Mouse (Mus musculus): ENCODE measurements around the gene S1pr1. TPM values are rescaled to one million over a fixed set of nuclear protein-coding genes. Genes with fewer than 3 reads are reported as not detected.

Gene S1pr1
- polyA plus RNA-seq, 1 experiment from 2014 or later: 41.0 TPM

GRCm38 (mm10) chr3:115689352-115689751, 25.5 kb downstream of the S1pr1 start:
- H3K4me3 ChIP-seq (ENCODE audit: low read length): no peak overlapping the region
- peak overlapping the region; percentile 50; the same call in 1 of the 2 replicates for H3K27ac ChIP-seq (ENCODE audit: low read length)
- no peaks in the 10 kb centered on the region for H3K36me3 ChIP-seq (ENCODE audit: control insufficient read depth, insufficient read depth, low read length)
- ATAC-seq (ENCODE audit: low read depth): 0 out of 2 replicates have a peak, but pooled peaks have one; percentile 41
- no peak overlapping the region for H3K9ac ChIP-seq (ENCODE audit: low read length)
- H3K27me3 ChIP-seq (ENCODE audit: control insufficient read depth, insufficient read depth, low read depth, low read length): no peaks in the 10 kb centered on the region
- WGBS: 33% methylated on average over 8 of the region's 8 CpGs
- H3K4me2 ChIP-seq (ENCODE audit: low read depth, low read length): no peak overlapping the region
- no peaks in the 10 kb centered on the region for H3K9me3 ChIP-seq (ENCODE audit: control insufficient read depth, low read length)
- no peaks in the 10 kb centered on the region for H3K4me1 ChIP-seq (replicated peaks; ENCODE audit: control insufficient read depth, insufficient read depth, low read length)

- no peaks in the 10 kb centered on the region for H3K36me3 ChIP-seq (ENCODE audit: control insufficient read depth, insufficient read depth, low read length)
- no peaks in the 10 kb centered on the region for H3K27me3 ChIP-seq (ENCODE audit: control insufficient read depth, insufficient read depth, low read depth, low read length)
- H3K4me2 ChIP-seq (ENCODE audit: low read depth, low read length): no peak overlapping the region
- no peaks in the 10 kb centered on the region for H3K9me3 ChIP-seq (ENCODE audit: control insufficient read depth, low read length)
- H3K9ac ChIP-seq (ENCODE audit: low read length): no peak overlapping the region
- 86% methylated on average over 2 of the region's 2 CpGs for WGBS
- no peak for ATAC-seq (ENCODE audit: low read depth)
- no peaks in the 10 kb centered on the region for H3K4me1 ChIP-seq (replicated peaks; ENCODE audit: control insufficient read depth, insufficient read depth, low read length)
- no peak overlapping the region for H3K4me3 ChIP-seq (ENCODE audit: low read length)
- H3K27ac ChIP-seq (ENCODE audit: low read length): no peak overlapping the region
Measured at GRCm38 (mm10) chr3:115687821-115688220, 27.1 kb downstream of the S1pr1 start.

- Histone ChIP-seq H3K4me3 (ENCODE audit: low read length) (no peak overlapping the region), H3K4me1 (replicated peaks; ENCODE audit: control insufficient read depth, insufficient read depth, low read length) (no peaks in the 10 kb centered on the region), H3K4me2 (ENCODE audit: low read depth, low read length) (no peak overlapping the region), H3K27me3 (ENCODE audit: control insufficient read depth, insufficient read depth, low read depth, low read length) (no peaks in the 10 kb centered on the region), H3K9ac (ENCODE audit: low read length) (no peak overlapping the region), H3K27ac (ENCODE audit: low read length) (peak overlapping the region; percentile 61), H3K9me3 (ENCODE audit: control insufficient read depth, low read length) (no peaks in the 10 kb centered on the region), H3K36me3 (ENCODE audit: control insufficient read depth, insufficient read depth, low read length) (no peaks in the 10 kb centered on the region)
- ATAC-seq (ENCODE audit: low read depth): peak; percentile 43; the same call in 1 of the 2 replicates
- WGBS: 57% methylated on average over 14 of the region's 14 CpGs
Measured at GRCm38 (mm10) chr3:115682328-115683088, 32.4 kb downstream of the S1pr1 start.

GRCm38 (mm10) chr3:115681184-115681583, 33.7 kb downstream of the S1pr1 start:
- no peak for ATAC-seq (ENCODE audit: low read depth)
- Histone ChIP-seq H3K4me3 (ENCODE audit: low read length) (no peak overlapping the region), H3K4me1 (replicated peaks; ENCODE audit: control insufficient read depth, insufficient read depth, low read length) (no peaks in the 10 kb centered on the region), H3K27me3 (ENCODE audit: control insufficient read depth, insufficient read depth, low read depth, low read length) (no peaks in the 10 kb centered on the region), H3K9ac (ENCODE audit: low read length) (no peak overlapping the region), H3K9me3 (ENCODE audit: control insufficient read depth, low read length) (no peaks in the 10 kb centered on the region), H3K27ac (ENCODE audit: low read length) (no peak overlapping the region), H3K36me3 (ENCODE audit: control insufficient read depth, insufficient read depth, low read length) (no peaks in the 10 kb centered on the region), H3K4me2 (ENCODE audit: low read depth, low read length) (no peak overlapping the region)
- WGBS: 82% methylated on average over 1 of the region's 1 CpGs

- H3K27me3 ChIP-seq (ENCODE audit: control insufficient read depth, insufficient read depth, low read depth, low read length): no peaks in the 10 kb centered on the region
- no peak for ATAC-seq (ENCODE audit: low read depth)
- H3K27ac ChIP-seq (ENCODE audit: low read length): no peak overlapping the region
- no peak overlapping the region for H3K9ac ChIP-seq (ENCODE audit: low read length)
- H3K36me3 ChIP-seq (ENCODE audit: control insufficient read depth, insufficient read depth, low read length): no peaks in the 10 kb centered on the region
- no peak overlapping the region for H3K4me2 ChIP-seq (ENCODE audit: low read depth, low read length)
- H3K4me3 ChIP-seq (ENCODE audit: low read length): no peak overlapping the region
- no peaks in the 10 kb centered on the region for H3K4me1 ChIP-seq (replicated peaks; ENCODE audit: control insufficient read depth, insufficient read depth, low read length)
- no peaks in the 10 kb centered on the region for H3K9me3 ChIP-seq (ENCODE audit: control insufficient read depth, low read length)
- WGBS: 68% methylated on average over 7 of the region's 7 CpGs
Measured at GRCm38 (mm10) chr3:115679022-115679421, 35.9 kb downstream of the S1pr1 start.

GRCm38 (mm10) chr3:115675546-115676535, 39.0 kb downstream of the S1pr1 start:
- Histone ChIP-seq H3K9ac (ENCODE audit: low read length) (no peak overlapping the region), H3K4me1 (replicated peaks; ENCODE audit: control insufficient read depth, insufficient read depth, low read length) (peaks cover 7% of the 10 kb centered on the region), H3K27me3 (ENCODE audit: control insufficient read depth, insufficient read depth, low read depth, low read length) (no peaks in the 10 kb centered on the region), H3K9me3 (ENCODE audit: control insufficient read depth, low read length) (no peaks in the 10 kb centered on the region), H3K4me3 (ENCODE audit: low read length) (no peak overlapping the region), H3K4me2 (ENCODE audit: low read depth, low read length) (no peak overlapping the region), H3K36me3 (ENCODE audit: control insufficient read depth, insufficient read depth, low read length) (no peaks in the 10 kb centered on the region), H3K27ac (ENCODE audit: low read length) (no peak overlapping the region)
- no peak for ATAC-seq (ENCODE audit: low read depth)
- WGBS: 80% methylated on average over 6 of the region's 6 CpGs

- Histone ChIP-seq H3K9me3 (ENCODE audit: control insufficient read depth, low read length) (no peaks in the 10 kb centered on the region), H3K9ac (ENCODE audit: low read length) (no peak overlapping the region), H3K27me3 (ENCODE audit: control insufficient read depth, insufficient read depth, low read depth, low read length) (no peaks in the 10 kb centered on the region), H3K4me2 (ENCODE audit: low read depth, low read length) (no peak overlapping the region), H3K4me3 (ENCODE audit: low read length) (no peak overlapping the region), H3K36me3 (ENCODE audit: control insufficient read depth, insufficient read depth, low read length) (no peaks in the 10 kb centered on the region), H3K4me1 (replicated peaks; ENCODE audit: control insufficient read depth, insufficient read depth, low read length) (peaks cover 7% of the 10 kb centered on the region), H3K27ac (ENCODE audit: low read length) (no peak overlapping the region)
- WGBS: 60% methylated on average over 5 of the region's 5 CpGs
- no peak for ATAC-seq (ENCODE audit: low read depth)
Measured at GRCm38 (mm10) chr3:115674665-115675064, 40.2 kb downstream of the S1pr1 start.

GRCm38 (mm10) chr3:115673663-115674157, 41.2 kb downstream of the S1pr1 start:
- no peak for ATAC-seq (ENCODE audit: low read depth)
- WGBS: 21% methylated on average over 13 of the region's 13 CpGs
- peak overlapping the region; percentile 31 for H3K4me2 ChIP-seq (ENCODE audit: low read depth, low read length)
- no peak overlapping the region for H3K4me3 ChIP-seq (ENCODE audit: low read length)
- no peak overlapping the region for H3K27ac ChIP-seq (ENCODE audit: low read length)
- no peaks in the 10 kb centered on the region for H3K27me3 ChIP-seq (ENCODE audit: control insufficient read depth, insufficient read depth, low read depth, low read length)
- H3K9me3 ChIP-seq (ENCODE audit: control insufficient read depth, low read length): no peaks in the 10 kb centered on the region
- no peaks in the 10 kb centered on the region for H3K36me3 ChIP-seq (ENCODE audit: control insufficient read depth, insufficient read depth, low read length)
- peaks cover 7% of the 10 kb centered on the region for H3K4me1 ChIP-seq (replicated peaks; ENCODE audit: control insufficient read depth, insufficient read depth, low read length)
- no peak overlapping the region for H3K9ac ChIP-seq (ENCODE audit: low read length)

Data from lung, embryonic 16.5 days (tissue).